Mouse (Mus musculus) lung, embryonic 16.5 days (tissue): ENCODE measurements around the gene Fam222b. TPM values are rescaled to one million over a fixed set of nuclear protein-coding genes. Genes with fewer than 3 reads are reported as not detected.
A peak's percentile ranks its signal among the peaks of the same experiment; 100 is the strongest.

Experiments used
- ATAC-seq: fragments of 200-750 bp; cut with Nextera tagmentation; 2 replicates; pipeline ENCODE4 v1.8.0; 2017; ENCODE audit warnings: low read depth, mild to moderate bottlenecking, moderate library complexity
- H3K27ac ChIP-seq: fragments of 300-500 bp; sonication (generic); 2 replicates; pipeline ENCODE4 v1.5.1; 2014; ENCODE audit warnings: mild to moderate bottlenecking, control low read depth, low read length
- H3K27me3 ChIP-seq: fragments of 300-500 bp; sonication (generic); 2 replicates; pipeline ENCODE4 v1.6.1; 2014; ENCODE audit warnings: low read depth, low read length, mixed read lengths; ENCODE audit not compliant: control insufficient read depth, insufficient read depth
- H3K36me3 ChIP-seq: fragments of 300-500 bp; sonication (generic); 2 replicates; pipeline ENCODE4 v1.6.1; 2014; ENCODE audit warnings: low read length; ENCODE audit not compliant: control insufficient read depth, insufficient read depth
- H3K4me1 ChIP-seq: fragments of 300-500 bp; sonication (generic); replicated peaks from 2 replicates; pipeline ENCODE4 v1.6.1; 2014; ENCODE audit warnings: low read length, mixed read lengths; ENCODE audit not compliant: control insufficient read depth, insufficient read depth
- H3K4me2 ChIP-seq: fragments of 300-500 bp; sonication (generic); 2 replicates; pipeline ENCODE4 v1.6.1; 2014; ENCODE audit warnings: low read depth, low read length, control low read depth
- H3K4me3 ChIP-seq: fragments of 300-500 bp; sonication (generic); 2 replicates; pipeline ENCODE4 v1.5.1; 2014; ENCODE audit warnings: mild to moderate bottlenecking, low read length, control low read depth
- H3K9ac ChIP-seq: fragments of 300-500 bp; sonication (generic); 2 replicates; pipeline ENCODE4 v1.6.1; 2014; ENCODE audit warnings: low read length, control low read depth
- H3K9me3 ChIP-seq: fragments of 300-500 bp; sonication (generic); 2 replicates; pipeline ENCODE4 v1.6.1; 2016; ENCODE audit warnings: low read length; ENCODE audit not compliant: control insufficient read depth
- WGBS: fragments of 180-500 bp; shearing (Covaris S2); extraction: QIAGEN DNeasy Blood & Tissue Kit; methylation state at CpG from one replicate; pipeline ENCODE4 v1.1.7; 2014; 5-methylcytosine and 5-hydroxymethylcytosine counted together
- polyA plus RNA-seq: library from polyadenylated mRNA; unstranded; fragments of >200 nt; fragmentation: Nextera tagmentation; extraction: Ambion mirVana; gene quantifications from 2 replicates; pipeline ENCODE4 v1.2.1, GENCODE M21; 2015

Gene Fam222b
- polyA plus RNA-seq, 1 experiment from 2014 or later: 17.1 TPM

- H3K4me2 ChIP-seq: peak overlapping the region; percentile 88
- whole genome bisulfite sequencing: 0% methylated on average over 14 of the region's 14 CpGs
- H3K4me3 ChIP-seq: peak overlapping the region; percentile 88
- H3K4me1 ChIP-seq: peaks cover 42% of the 10 kb centered on the region
- no peaks in the 10 kb centered on the region for H3K9me3 ChIP-seq
- peak overlapping the region; percentile 99 for H3K27ac ChIP-seq
- no peaks in the 10 kb centered on the region for H3K27me3 ChIP-seq
- H3K9ac ChIP-seq: peak overlapping the region; percentile 92
- H3K36me3 ChIP-seq: peaks cover 23% of the 10 kb centered on the region
- no peak; the same call in 1 of the 2 replicates for ATAC-seq
These were observed 70.1 kb downstream of the Fam222b start for GRCm38 (mm10) chr11:78164604-78164923.

DNA sequence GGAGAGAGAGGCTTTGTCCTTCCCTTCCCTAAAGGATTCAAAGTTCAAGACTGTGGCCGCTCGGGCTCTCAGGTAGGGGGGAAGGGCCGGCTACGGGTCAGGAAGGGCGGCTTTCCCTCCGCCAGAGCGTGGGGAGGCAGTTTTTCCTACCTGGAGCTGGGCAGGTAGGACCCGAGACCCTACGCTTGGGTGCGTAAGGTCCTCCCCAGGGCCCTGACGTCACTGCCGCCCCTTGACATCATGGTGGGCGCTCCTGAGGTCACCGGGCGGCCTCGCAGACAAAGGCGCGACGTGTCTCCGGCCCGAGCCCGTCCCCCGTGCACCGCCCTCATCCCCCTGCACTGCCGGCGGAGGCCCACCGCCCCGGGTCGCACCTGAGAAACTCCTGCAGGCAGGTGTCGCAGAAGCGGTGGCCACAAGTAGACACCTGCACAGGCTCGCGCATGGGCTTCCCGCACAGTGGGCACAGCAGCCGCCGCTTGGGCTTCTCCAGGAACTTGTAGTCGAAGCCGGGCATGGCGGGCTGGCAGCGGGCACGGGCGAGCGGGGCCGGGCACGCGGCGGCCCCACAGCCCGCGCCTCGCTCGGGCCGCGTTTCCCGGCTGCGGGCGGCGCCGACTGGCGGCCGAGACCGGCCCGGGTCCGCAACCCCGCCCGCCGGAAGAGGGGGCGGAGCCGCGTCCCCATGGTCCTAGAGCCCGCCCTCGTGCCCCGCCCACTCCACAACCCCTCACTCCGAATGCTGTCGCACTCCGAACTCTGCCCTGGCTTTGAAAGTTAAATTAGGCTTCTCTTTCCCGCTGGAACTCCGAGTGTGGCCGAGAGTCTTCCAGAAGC, 70.7 kb downstream of the Fam222b start, which contains the start of gene Traf4:
Gene Traf4, minus strand, starts transcription at position 666 of the 837 bp plus-strand sequence.
- peaks cover 17% of the 10 kb centered on the region for H3K36me3 ChIP-seq
- H3K4me2 ChIP-seq: peak within 1 kb of the TSS; percentile 88
- no peaks in the 10 kb centered on the region for H3K9me3 ChIP-seq
- peak within 1 kb of the TSS; percentile 92 for H3K9ac ChIP-seq
- WGBS: under 1% methylated on average over 66 of the region's 78 CpGs
- peaks cover 36% of the 10 kb centered on the region for H3K4me1 ChIP-seq
- H3K4me3 ChIP-seq: peak within 1 kb of the TSS; percentile 88
- H3K27ac ChIP-seq: peak within 1 kb of the TSS; percentile 99
- ATAC-seq: peak; percentile 86
- no peaks in the 10 kb centered on the region for H3K27me3 ChIP-seq

DNA sequence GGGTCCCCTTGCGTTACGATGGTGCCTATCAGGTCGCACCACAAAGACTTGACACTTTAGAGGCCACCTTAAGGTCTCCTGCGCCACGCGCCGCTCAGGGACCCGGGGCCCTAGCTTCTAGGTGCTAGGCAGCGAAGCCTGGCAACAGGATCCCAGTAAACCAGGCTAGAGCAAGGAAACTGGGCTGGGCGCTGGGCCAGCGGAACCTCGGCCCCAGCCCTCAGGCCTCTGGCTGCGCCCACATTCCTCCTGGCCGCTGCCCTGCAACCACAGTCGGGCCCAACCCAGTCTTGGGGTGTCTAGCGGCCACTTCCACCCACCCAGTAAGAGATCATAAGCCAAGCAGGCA, 71.3 kb downstream of the Fam222b start:
- no peaks in the 10 kb centered on the region for H3K27me3 ChIP-seq
- H3K9ac ChIP-seq: peak overlapping the region; percentile 92
- H3K9me3 ChIP-seq: no peaks in the 10 kb centered on the region
- ATAC-seq: peak; percentile 43
- H3K27ac ChIP-seq: peak overlapping the region; percentile 99
- under 1% methylated on average over 16 of the region's 16 CpGs for WGBS
- peaks cover 36% of the 10 kb centered on the region for H3K4me1 ChIP-seq
- H3K36me3 ChIP-seq: peaks cover 11% of the 10 kb centered on the region
- H3K4me2 ChIP-seq: peak overlapping the region; percentile 88
- peak overlapping the region; percentile 88 for H3K4me3 ChIP-seq

GRCm38 (mm10) chr11:78166161-78166560, 71.7 kb downstream of the Fam222b start:
- H3K36me3 ChIP-seq: peaks cover 8% of the 10 kb centered on the region
- peak overlapping the region; percentile 99 for H3K27ac ChIP-seq
- ATAC-seq: no peak
- H3K4me3 ChIP-seq: peak overlapping the region; percentile 88
- H3K4me1 ChIP-seq: peaks cover 36% of the 10 kb centered on the region
- H3K4me2 ChIP-seq: peak overlapping the region; percentile 88
- no peaks in the 10 kb centered on the region for H3K27me3 ChIP-seq
- H3K9ac ChIP-seq: peak overlapping the region; percentile 92
- 37% methylated on average over 4 of the region's 4 CpGs for WGBS
- H3K9me3 ChIP-seq: no peaks in the 10 kb centered on the region

DNA sequence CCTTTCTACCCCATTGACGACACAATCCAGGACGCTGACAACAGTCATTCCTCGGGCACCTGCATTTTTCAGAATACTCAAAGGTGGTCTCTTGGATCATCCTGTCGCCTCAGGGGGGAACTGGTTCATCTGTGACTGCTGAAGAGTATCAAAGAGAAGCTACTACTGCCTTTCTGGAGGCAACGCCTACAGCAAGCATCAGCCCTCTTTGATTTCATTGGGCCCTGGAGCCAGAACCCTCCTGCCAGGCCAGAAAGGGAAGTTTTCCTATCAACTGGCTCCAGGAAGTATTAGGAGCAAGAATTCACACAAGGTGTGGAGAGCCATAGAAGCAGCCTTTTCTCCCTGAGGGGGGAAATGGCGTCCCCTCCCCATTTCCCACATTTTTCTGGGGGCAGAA, 72.2 kb downstream of the Fam222b start:
- WGBS: 67% methylated on average over 6 of the region's 6 CpGs
- Histone ChIP-seq H3K36me3 (peaks cover 5% of the 10 kb centered on the region), H3K9ac (peak overlapping the region; percentile 24), H3K9me3 (no peaks in the 10 kb centered on the region), H3K4me3 (no peak overlapping the region), H3K4me2 (no peak overlapping the region; the same call in 1 of the 2 replicates), H3K4me1 (peaks cover 33% of the 10 kb centered on the region), H3K27ac (peak overlapping the region; percentile 99), H3K27me3 (no peaks in the 10 kb centered on the region)
- ATAC-seq: no peak

DNA sequence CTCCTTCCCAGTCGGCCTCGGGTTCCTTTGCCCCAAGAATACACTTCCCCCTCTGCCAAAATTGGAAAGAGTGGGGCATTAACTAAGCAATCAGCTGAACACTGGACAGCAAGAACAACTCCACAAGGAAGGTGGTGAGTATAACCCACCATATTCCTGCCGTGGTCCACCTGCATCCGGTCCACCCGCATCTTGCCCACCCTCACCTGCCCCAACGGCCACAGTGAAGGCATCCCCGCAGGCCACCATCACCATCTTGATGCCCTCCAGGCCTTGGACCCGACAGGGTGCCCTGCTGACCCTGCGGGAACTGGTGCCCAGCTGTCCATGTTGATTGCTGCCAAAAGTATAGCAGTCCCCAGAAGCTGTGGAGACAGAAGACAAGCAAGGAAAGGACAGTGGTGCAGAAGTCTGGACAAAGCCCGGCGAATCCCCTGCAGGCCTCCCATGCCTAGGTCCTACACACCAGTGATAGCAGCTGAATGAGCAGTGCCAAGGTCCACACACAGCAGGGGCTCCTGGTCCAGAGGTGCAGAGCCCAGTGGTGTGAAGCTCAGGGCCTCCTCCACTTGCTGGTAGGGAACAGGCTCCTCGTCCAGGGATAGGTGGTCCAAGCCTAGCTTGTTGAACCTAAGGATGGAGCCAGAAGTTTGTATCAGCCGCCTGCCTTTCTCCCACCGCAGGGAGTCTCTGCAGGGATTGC, 72.9 kb downstream of the Fam222b start:
- ATAC-seq: no peak
- Histone ChIP-seq H3K4me3 (no peak overlapping the region), H3K27me3 (no peaks in the 10 kb centered on the region), H3K9ac (no peak overlapping the region), H3K27ac (no peak overlapping the region), H3K4me1 (peaks cover 26% of the 10 kb centered on the region), H3K36me3 (0 out of 2 replicates have a peak, but pooled peaks cover 2% of the 10 kb centered on the region), H3K4me2 (no peak overlapping the region), H3K9me3 (no peaks in the 10 kb centered on the region)
- WGBS: 86% methylated on average over 14 of the region's 14 CpGs

GRCm38 (mm10) chr11:78168541-78169468, 74.3 kb downstream of the Fam222b start:
- no peaks in the 10 kb centered on the region for H3K9me3 ChIP-seq
- no peak overlapping the region for H3K27ac ChIP-seq
- 44% methylated on average over 19 of the region's 19 CpGs for WGBS
- H3K4me1 ChIP-seq: peaks cover 17% of the 10 kb centered on the region
- no peak overlapping the region for H3K9ac ChIP-seq
- no peaks in the 10 kb centered on the region for H3K27me3 ChIP-seq
- no peak for ATAC-seq
- H3K36me3 ChIP-seq: no peaks in the 10 kb centered on the region
- H3K4me2 ChIP-seq: no peak overlapping the region
- H3K4me3 ChIP-seq: no peak overlapping the region

DNA sequence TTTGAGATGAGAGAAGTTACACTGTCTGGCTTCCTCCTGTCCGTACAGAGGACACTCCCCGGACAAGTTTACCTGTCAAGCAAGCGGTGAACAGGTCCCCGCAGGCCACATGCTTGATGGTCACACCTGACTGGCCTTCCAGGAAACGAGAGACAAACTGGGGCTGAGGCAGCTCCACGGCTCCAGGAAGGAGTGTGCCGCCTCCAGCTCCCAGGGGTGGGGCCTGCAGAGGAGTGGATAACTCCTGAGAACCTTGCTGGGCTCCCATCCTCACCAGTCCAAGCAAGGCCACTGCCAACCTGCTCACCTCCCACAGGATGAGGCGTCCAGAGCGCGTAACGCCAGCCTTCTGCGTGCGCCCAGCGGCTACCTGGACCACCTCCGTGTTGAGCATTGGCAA, 75.8 kb downstream of the Fam222b start:
- H3K9me3 ChIP-seq: no peaks in the 10 kb centered on the region
- no peak for ATAC-seq
- H3K4me3 ChIP-seq: no peak overlapping the region
- no peak overlapping the region for H3K9ac ChIP-seq
- 76% methylated on average over 15 of the region's 15 CpGs for WGBS
- H3K36me3 ChIP-seq: no peaks in the 10 kb centered on the region
- no peak overlapping the region for H3K27ac ChIP-seq
- peaks cover 17% of the 10 kb centered on the region for H3K4me1 ChIP-seq
- H3K27me3 ChIP-seq: no peaks in the 10 kb centered on the region
- H3K4me2 ChIP-seq: no peak overlapping the region
